Mouse (Mus musculus): ENCODE measurements around the gene Mafg. TPM values are rescaled to one million over a fixed set of nuclear protein-coding genes. Genes with fewer than 3 reads are reported as not detected.

The Mafg gene
- polyA plus RNA-seq, 1 experiment from 2014 or later = 35.4 TPM

GRCm38 (mm10) chr11:120648001-120648476 is 14.6 kb upstream of the Mafg start, which contains the start of gene Myadml2:
Gene Myadml2, minus strand, starts transcription at chr11:120648158.
- Histone ChIP-seq H3K9ac (peak within 1 kb of the TSS; percentile 55), H3K4me2 (replicated peaks) (peak within 1 kb of the TSS; percentile 48), H3K9me3 (ENCODE audit: control insufficient read depth, low read length) (no peaks in the 10 kb centered on the region), H3K27me3 (ENCODE audit: control insufficient read depth, insufficient read depth, low read length) (peaks cover 5% of the 10 kb centered on the region; the same call in 1 of the 2 replicates), H3K27ac (no peak within 1 kb of the TSS), H3K4me3 (replicated peaks; ENCODE audit: low read length) (peak within 1 kb of the TSS; percentile 6), H3K36me3 (replicated peaks; ENCODE audit: control insufficient read depth, insufficient read depth) (no peaks in the 10 kb centered on the region), H3K4me1 (replicated peaks; ENCODE audit: control insufficient read depth, insufficient read depth, low read length) (peaks cover 11% of the 10 kb centered on the region; the same call in 1 of the 2 replicates)
- no peak for ATAC-seq (ENCODE audit: low FRiP score)
- DNase-seq (ENCODE audit: low spot score) = no peak
- WGBS = 5% methylated on average over 13 of the region's 13 CpGs

GRCm38 (mm10) chr11:120647047-120647830 is 13.8 kb upstream of the Mafg start:
- no peak for ATAC-seq (ENCODE audit: low FRiP score)
- Histone ChIP-seq H3K9ac (peak overlapping the region; percentile 55; the same call in 1 of the 2 replicates), H3K36me3 (replicated peaks; ENCODE audit: control insufficient read depth, insufficient read depth) (no peaks in the 10 kb centered on the region), H3K27me3 (ENCODE audit: control insufficient read depth, insufficient read depth, low read length) (peaks cover 5% of the 10 kb centered on the region; the same call in 1 of the 2 replicates), H3K4me1 (replicated peaks; ENCODE audit: control insufficient read depth, insufficient read depth, low read length) (peaks cover 18% of the 10 kb centered on the region; the same call in 1 of the 2 replicates), H3K4me3 (replicated peaks; ENCODE audit: low read length) (0 out of 2 replicates have a peak overlapping the region, but pooled peaks have one; percentile 6), H3K27ac (no peak overlapping the region), H3K4me2 (replicated peaks) (peak overlapping the region; percentile 48; the same call in 1 of the 2 replicates), H3K9me3 (ENCODE audit: control insufficient read depth, low read length) (no peaks in the 10 kb centered on the region)
- DNase-seq (ENCODE audit: low spot score) = no peak
- WGBS = 83% methylated on average over 35 of the region's 35 CpGs

GRCm38 (mm10) chr11:120643601-120643987 is 10.2 kb upstream of the Mafg start, which contains the start of gene Pycr1:
Gene Pycr1, minus strand, starts transcription at chr11:120643769.
- DNase-seq (ENCODE audit: low spot score) (peak; percentile 92), ATAC-seq (ENCODE audit: low FRiP score) (peak; percentile 99)
- peaks cover 5% of the 10 kb centered on the region; the same call in 1 of the 2 replicates for H3K27me3 ChIP-seq (ENCODE audit: control insufficient read depth, insufficient read depth, low read length)
- H3K36me3 ChIP-seq (replicated peaks; ENCODE audit: control insufficient read depth, insufficient read depth) = no peaks in the 10 kb centered on the region
- WGBS = 0% methylated on average over 15 of the region's 15 CpGs
- H3K27ac ChIP-seq = no peak within 1 kb of the TSS
- peak within 1 kb of the TSS; percentile 63 for H3K9ac ChIP-seq
- no peaks in the 10 kb centered on the region for H3K9me3 ChIP-seq (ENCODE audit: control insufficient read depth, low read length)
- H3K4me1 ChIP-seq (replicated peaks; ENCODE audit: control insufficient read depth, insufficient read depth, low read length) = peaks cover 18% of the 10 kb centered on the region; the same call in 1 of the 2 replicates
- H3K4me2 ChIP-seq (replicated peaks) = peak within 1 kb of the TSS; percentile 78
- peak within 1 kb of the TSS; percentile 42 for H3K4me3 ChIP-seq (replicated peaks; ENCODE audit: low read length)

GRCm38 (mm10) chr11:120642939-120643600 is 9.7 kb upstream of the Mafg start:
- ATAC-seq (ENCODE audit: low FRiP score) = peak; percentile 73
- 2% methylated on average over 18 of the region's 18 CpGs for WGBS
- no peak overlapping the region for H3K27ac ChIP-seq

GRCm38 (mm10) chr11:120641869-120642268 is 8.5 kb upstream of the Mafg start:
- Histone ChIP-seq H3K27ac (no peak overlapping the region), H3K4me3 (replicated peaks; ENCODE audit: low read length) (no peak overlapping the region), H3K9ac (no peak overlapping the region), H3K4me2 (replicated peaks) (no peak overlapping the region), H3K4me1 (replicated peaks; ENCODE audit: control insufficient read depth, insufficient read depth, low read length) (peaks cover 11% of the 10 kb centered on the region; the same call in 1 of the 2 replicates), H3K27me3 (ENCODE audit: control insufficient read depth, insufficient read depth, low read length) (peaks cover 5% of the 10 kb centered on the region; the same call in 1 of the 2 replicates), H3K36me3 (replicated peaks; ENCODE audit: control insufficient read depth, insufficient read depth) (no peaks in the 10 kb centered on the region), H3K9me3 (ENCODE audit: control insufficient read depth, low read length) (no peaks in the 10 kb centered on the region)
- DNase-seq (ENCODE audit: low spot score) (no peak), ATAC-seq (ENCODE audit: low FRiP score) (no peak)
- WGBS = 92% methylated on average over 8 of the region's 8 CpGs

More at GRCm38 (mm10) chr11:120642939-120643600, 9.7 kb upstream of the Mafg start:
- H3K27me3 ChIP-seq (ENCODE audit: control insufficient read depth, insufficient read depth, low read length) = peaks cover 5% of the 10 kb centered on the region; the same call in 1 of the 2 replicates
- DNase-seq (ENCODE audit: low spot score) = peak; percentile 29
- H3K9ac ChIP-seq = peak overlapping the region; percentile 63
- H3K4me1 ChIP-seq (replicated peaks; ENCODE audit: control insufficient read depth, insufficient read depth, low read length) = peaks cover 15% of the 10 kb centered on the region; the same call in 1 of the 2 replicates
- no peaks in the 10 kb centered on the region for H3K9me3 ChIP-seq (ENCODE audit: control insufficient read depth, low read length)
- H3K4me3 ChIP-seq (replicated peaks; ENCODE audit: low read length) = peak overlapping the region; percentile 42
- no peaks in the 10 kb centered on the region for H3K36me3 ChIP-seq (replicated peaks; ENCODE audit: control insufficient read depth, insufficient read depth)
- peak overlapping the region; percentile 78 for H3K4me2 ChIP-seq (replicated peaks)

GRCm38 (mm10) chr11:120641255-120641654 is 7.9 kb upstream of the Mafg start:
- H3K9ac ChIP-seq = no peak overlapping the region
- 64% methylated on average over 9 of the region's 9 CpGs for WGBS
- peaks cover 11% of the 10 kb centered on the region; the same call in 1 of the 2 replicates for H3K4me1 ChIP-seq (replicated peaks; ENCODE audit: control insufficient read depth, insufficient read depth, low read length)
- 0 out of 2 replicates have a peak, but pooled peaks cover 1% of the 10 kb centered on the region for H3K27me3 ChIP-seq (ENCODE audit: control insufficient read depth, insufficient read depth, low read length)
- H3K27ac ChIP-seq = no peak overlapping the region
- no peaks in the 10 kb centered on the region for H3K9me3 ChIP-seq (ENCODE audit: control insufficient read depth, low read length)
- H3K4me3 ChIP-seq (replicated peaks; ENCODE audit: low read length) = no peak overlapping the region
- no peak for ATAC-seq (ENCODE audit: low FRiP score)
- DNase-seq (ENCODE audit: low spot score) = no peak
- H3K36me3 ChIP-seq (replicated peaks; ENCODE audit: control insufficient read depth, insufficient read depth) = no peaks in the 10 kb centered on the region
- H3K4me2 ChIP-seq (replicated peaks) = no peak overlapping the region

GRCm38 (mm10) chr11:120634810-120635209 is 1.4 kb upstream of the Mafg start:
- Histone ChIP-seq H3K27ac (no peak overlapping the region), H3K4me1 (replicated peaks; ENCODE audit: control insufficient read depth, insufficient read depth, low read length) (peaks cover 25% of the 10 kb centered on the region), H3K9ac (no peak overlapping the region), H3K4me2 (replicated peaks) (no peak overlapping the region), H3K4me3 (replicated peaks; ENCODE audit: low read length) (no peak overlapping the region), H3K27me3 (ENCODE audit: control insufficient read depth, insufficient read depth, low read length) (no peaks in the 10 kb centered on the region), H3K9me3 (ENCODE audit: control insufficient read depth, low read length) (no peaks in the 10 kb centered on the region), H3K36me3 (replicated peaks; ENCODE audit: control insufficient read depth, insufficient read depth) (no peaks in the 10 kb centered on the region)
- DNase-seq (ENCODE audit: low spot score) = no peak
- ATAC-seq (ENCODE audit: low FRiP score) = no peak
- 82% methylated on average over 5 of the region's 5 CpGs for WGBS

- ATAC-seq (ENCODE audit: low FRiP score) (peak; percentile 81), DNase-seq (ENCODE audit: low spot score) (peak; percentile 48)
- Histone ChIP-seq H3K36me3 (replicated peaks; ENCODE audit: control insufficient read depth, insufficient read depth) (peaks cover 12% of the 10 kb centered on the region), H3K27me3 (ENCODE audit: control insufficient read depth, insufficient read depth, low read length) (no peaks in the 10 kb centered on the region), H3K4me2 (replicated peaks) (peak overlapping the region; percentile 94), H3K4me1 (replicated peaks; ENCODE audit: control insufficient read depth, insufficient read depth, low read length) (peaks cover 33% of the 10 kb centered on the region), H3K9ac (peak overlapping the region; percentile 90), H3K9me3 (ENCODE audit: control insufficient read depth, low read length) (no peaks in the 10 kb centered on the region), H3K27ac (peak overlapping the region; percentile 89), H3K4me3 (replicated peaks; ENCODE audit: low read length) (peak overlapping the region; percentile 89)
- WGBS = under 1% methylated on average over 99 of the region's 116 CpGs
Observed at GRCm38 (mm10) chr11:120632559-120633519, 561 bp downstream of the Mafg start.

Measured in hindbrain, embryonic 14.5 days (tissue).